Mouse (Mus musculus) E14TG2a.4 (cell line): ENCODE data around the gene Dpf3.

Experiments
- CTCF ChIP-seq: conservative IDR thresholded peaks from 2 replicates; pipeline ENCODE4 v1.5.1; 2014; ENCODE audit warnings: low read length
- NANOG ChIP-seq: IDR thresholded peaks from 2 replicates; pipeline ENCODE4 v1.6.1; 2014; ENCODE audit warnings: borderline replicate concordance, low read length, mixed read lengths

DNA sequence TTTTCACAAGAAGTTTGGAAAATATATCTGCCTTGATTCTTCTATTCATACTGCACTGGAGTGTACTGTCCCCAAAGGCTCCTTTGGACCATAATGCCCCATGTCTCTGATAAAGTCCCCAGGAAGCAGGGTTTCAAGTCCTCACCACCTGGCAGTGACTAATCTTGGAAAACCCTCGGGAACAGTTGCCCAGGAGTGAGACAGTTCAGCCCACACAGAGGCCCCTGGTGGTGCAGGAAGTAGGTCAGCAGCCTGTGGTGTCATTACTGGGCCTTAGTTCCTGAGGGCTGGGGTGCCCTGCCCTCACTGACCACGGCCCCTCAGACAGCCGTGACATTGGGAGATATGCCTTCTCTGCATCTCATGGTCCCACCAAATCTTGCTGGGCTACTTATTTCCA lies 246.5 kb downstream of the Dpf3 start:
- TF ChIP-seq CTCF (no peak), NANOG (no peak)
